Mouse (Mus musculus): Measurements from ENCODE around the gene Unc93b1.
A peak's percentile ranks its signal among the peaks of the same experiment; 100 is the strongest.
"Not testable (repeated sequence)": the region's sequence is repeated elsewhere in the genome, so short reads cannot be mapped to it uniquely, and the experiment has no call there.

Unc93b1 gene

DNA sequence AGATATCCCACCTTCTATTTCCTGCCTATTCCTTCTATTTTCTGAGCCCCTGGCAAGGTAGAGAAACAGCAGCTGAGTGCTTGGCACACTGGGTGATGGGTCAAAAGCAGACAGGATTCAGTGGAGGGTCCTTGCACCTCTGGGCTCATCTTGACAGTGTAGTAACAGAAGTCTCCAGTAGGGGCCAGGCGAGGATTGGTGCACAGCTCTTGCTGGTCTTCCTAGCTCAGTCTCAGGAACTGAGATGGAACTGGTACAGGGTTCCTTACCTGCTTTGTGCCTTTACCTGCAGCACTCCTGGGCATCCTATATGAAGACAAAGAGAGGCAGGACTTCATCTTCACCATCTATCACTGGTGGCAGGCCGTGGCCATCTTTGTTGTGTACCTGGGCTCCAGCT lies 11.7 kb downstream of the Unc93b1 start:
- peak; percentile 69 for DNase-seq (ENCODE audit: extremely low spot score, low spot score)

DNA sequence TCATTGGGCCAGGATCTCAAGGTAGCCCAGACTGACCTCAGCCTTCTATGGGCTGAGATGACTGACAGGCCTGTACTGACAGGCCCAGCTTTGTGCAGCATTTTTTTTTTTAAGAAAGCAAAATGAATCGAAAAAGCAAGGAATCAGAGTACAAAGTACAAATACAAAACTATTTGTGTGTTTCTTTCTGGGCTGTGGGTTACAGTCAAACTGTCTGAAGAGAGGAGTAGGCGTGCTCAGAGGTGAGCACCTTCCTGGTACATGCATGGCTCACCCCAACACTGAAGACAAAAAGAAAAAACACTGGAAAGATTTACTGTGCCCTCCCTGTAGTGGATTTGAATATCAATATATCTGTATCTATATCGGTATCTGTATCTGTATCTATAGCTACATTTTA lies 12.8 kb downstream of the Unc93b1 start:
- DNase-seq (ENCODE audit: extremely low spot score, low spot score) = no peak

DNA sequence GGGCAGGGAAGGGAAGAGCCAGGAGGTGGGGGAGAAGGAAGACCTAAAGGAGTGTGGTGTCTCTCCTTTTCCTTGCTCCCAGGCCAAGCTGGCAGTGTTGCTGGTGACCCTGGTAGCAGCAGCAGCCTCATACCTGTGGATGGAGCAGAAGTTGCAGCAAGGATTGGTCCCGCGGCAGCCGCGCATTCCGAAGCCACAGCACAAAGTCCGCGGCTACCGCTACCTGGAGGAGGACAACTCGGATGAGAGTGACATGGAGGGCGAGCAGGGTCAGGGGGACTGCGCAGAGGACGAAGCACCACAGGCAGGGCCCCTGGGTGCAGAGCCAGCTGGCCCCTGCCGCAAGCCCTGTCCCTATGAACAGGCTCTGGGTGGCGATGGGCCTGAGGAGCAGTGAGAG lies 13.6 kb downstream of the Unc93b1 start:
- no peak for DNase-seq (ENCODE audit: extremely low spot score, low spot score)

DNA sequence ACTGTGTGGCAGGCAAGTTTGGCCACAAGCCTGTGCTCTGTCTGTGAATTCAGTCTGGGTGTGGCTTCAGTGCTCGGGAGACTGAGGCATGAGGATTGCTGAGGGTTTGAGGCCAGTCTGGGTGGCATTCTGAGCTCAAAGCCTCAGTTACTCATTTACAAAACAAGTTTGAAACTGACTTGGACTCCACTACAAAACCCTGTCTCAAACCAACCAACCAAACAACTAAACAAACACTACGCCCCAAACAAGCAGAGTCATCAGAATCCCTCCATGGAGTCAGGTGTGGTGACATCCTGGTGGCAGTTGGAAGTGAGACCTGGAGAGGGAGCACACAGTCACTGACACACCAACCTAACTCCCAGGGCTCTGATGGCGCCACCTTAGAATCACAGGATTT lies 15.3 kb downstream of the Unc93b1 start:
- no peak for DNase-seq (ENCODE audit: extremely low spot score, low spot score)

DNA sequence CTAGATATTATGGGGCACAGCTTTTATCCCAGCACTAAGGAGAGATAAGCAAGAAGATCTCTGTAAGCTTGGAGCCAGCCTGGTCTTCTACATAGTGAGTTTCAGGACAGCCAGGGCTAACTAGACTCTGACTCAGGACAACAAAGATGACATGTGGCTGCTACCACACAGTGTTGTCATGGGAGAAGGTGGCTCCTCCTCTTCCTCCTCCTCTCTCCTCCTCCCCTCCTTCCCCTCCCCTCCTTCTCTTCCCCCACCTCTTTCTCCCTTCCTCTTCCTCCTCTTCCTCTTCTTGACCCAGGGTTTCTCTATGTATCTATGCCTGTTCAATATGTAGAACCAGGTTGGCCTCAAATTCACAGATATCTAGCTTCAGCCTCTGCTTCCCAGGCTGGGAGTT lies 16.5 kb downstream of the Unc93b1 start:
- no peak for DNase-seq (ENCODE audit: extremely low spot score, low spot score)

DNA sequence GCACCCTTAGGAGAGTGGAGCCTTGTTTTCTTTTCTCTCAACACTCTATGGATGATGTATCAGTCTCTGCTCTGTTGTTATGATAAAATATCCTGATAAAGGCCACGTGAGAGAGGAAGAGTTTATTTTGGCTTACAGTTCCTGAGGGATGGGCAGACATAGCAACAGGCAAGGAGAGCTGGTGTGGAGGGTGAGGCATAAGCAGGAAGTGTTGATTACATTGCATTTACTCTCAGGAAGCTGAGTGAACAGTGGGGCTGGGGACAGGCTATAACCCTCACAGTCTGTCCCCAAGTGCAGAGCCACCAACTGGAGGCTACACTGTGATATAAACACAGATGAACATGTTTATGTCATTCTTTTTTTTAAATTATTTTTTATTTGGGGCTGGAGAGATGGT lies 17.1 kb downstream of the Unc93b1 start:
- DNase-seq (ENCODE audit: extremely low spot score, low spot score) = no peak

DNA sequence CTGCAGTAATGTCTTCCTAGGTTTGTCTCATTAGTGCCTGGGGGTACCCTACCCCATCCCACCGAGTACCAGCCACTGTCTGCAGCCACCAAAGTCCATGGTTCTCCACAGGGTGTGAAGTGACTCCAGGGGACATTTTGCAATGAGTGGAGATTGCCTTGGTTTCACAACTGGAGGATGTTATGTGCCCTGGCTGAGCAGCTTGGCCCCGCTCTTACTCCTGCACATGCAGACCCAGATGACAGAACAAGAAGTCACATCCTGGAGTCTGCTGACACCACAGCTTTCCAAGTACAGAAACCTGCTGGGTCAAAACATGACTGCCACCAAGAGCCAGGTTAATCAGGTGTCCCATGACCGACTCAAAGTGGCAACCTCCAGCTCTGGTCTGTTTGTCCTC lies 20.0 kb downstream of the Unc93b1 start:
- no peak for DNase-seq (ENCODE audit: extremely low spot score, low spot score)

DNA sequence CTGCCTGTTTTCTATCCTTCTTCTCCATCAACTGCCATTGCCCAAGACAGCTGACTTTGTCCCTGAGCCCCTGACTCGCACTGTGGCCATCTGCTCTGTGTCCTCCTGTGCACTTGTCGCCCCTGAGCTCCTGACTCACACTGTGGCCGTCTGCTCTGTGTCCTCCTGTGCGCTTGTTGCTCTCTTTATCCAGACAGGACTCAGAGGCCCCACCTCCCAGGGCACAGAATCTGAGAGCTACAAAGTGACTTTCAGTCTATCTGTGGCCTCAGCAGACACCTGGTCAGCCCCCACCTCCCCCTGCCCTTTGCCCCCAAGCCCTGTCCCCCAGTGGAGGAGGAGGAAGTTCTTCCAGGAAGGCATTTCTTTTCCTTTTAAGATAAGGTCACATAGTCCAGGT lies 20.8 kb downstream of the Unc93b1 start:
- DNase-seq (ENCODE audit: extremely low spot score, low spot score) = no peak

DNA sequence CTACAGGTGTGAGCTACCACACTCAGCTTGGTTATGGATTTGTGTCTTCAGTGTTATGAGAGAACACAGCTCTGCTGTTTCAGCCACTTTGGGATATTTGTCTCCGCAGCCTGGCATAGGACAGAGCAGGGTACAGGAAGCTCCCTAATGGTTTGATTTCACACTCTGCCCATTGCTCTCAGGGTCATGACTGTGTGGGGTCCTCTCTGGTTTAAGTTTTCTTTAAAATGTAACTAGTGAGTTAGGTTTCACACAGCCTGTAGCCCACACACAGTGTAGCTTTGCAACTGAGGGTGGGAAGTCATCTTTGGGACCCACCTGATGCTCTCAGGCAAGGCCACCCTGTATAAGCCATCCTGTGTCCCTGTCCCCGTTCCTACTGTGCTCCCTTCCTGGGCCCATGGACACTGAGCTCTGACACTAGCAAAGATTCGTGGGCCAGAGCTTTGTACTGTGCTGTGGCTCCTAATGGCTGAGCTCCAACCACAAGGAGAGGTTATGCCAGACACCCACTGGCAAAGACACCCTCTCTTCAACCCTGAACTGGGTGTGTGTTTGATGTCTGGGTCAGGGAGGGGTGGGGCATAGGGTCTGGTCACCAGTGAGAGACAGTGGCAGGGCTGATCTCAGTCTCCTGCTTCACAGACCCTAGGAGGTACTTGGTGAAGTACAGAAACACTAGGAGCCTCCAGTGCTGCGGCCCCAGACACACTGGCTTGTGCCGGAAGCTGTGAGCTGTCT lies 22.5 kb downstream of the Unc93b1 start:
- not testable (repeated sequence) for DNase-seq (ENCODE audit: extremely low spot score, low spot score)

DNA sequence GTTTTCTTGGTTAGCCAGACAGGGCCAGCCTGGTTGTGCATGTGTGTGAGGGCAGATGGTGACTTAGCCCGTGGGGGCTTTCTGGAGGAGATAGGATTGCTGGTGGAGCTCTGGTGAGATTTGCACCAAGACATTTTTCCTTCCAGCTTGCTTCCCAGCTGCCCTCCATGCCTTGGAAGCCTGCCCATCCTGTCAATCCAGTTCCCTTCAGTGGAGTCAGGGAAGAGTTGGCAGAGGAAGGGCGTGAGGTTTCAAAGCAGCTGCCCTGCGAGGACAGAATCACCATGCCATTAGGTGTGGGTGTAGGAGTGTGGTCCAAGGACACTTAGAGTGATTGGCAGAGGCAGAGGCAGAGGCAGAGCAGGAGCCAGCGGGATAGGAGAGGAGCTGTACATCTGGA lies 23.5 kb downstream of the Unc93b1 start, which contains the start of gene Aldh3b3:
Aldh3b3 (plus strand) TSS at position 176 of the 400 bp plus-strand sequence.
- DNase-seq (ENCODE audit: extremely low spot score, low spot score) = no peak

DNA sequence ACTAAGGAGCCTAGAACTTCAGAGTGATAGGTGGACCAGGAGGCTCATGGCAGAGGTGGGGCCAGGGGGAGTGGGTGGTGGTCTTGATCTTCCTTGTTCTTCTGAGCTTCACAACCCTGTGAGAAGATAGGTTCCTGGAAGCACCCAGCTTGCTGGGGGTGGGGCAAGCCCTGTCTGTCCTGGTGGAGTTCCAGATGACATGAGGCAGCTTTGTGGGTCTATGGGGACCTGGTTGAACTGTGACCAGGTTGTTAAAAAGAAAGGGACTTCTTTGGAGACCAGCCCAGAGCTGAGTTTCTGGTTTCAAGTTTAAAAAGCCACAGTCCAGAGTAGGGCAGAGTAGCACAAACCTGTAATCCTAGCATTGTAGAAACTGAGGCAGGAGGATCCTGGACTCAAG lies 24.0 kb downstream of the Unc93b1 start:
- no peak for DNase-seq (ENCODE audit: extremely low spot score, low spot score)

DNA sequence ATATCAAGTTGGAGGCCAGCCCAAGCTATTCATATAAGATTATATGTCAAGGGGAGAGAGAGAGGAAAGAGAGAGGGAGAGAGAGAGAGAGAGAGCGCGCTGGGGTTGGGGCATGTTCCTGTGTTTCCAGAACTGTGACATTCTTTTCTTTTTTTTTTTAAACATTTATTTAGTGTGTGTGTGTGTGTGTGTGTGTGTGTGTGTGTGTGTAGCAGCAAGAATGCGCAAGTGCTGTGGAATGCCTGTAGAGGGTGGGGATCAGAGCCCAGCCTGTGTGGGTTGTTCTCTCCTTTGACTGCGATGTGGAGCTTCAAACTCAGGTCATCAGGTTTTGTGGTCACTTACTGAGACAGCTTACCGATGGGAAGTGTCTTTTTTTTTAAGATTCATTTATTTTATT lies 25.2 kb downstream of the Unc93b1 start:
- no peak for DNase-seq (ENCODE audit: extremely low spot score, low spot score)

DNA sequence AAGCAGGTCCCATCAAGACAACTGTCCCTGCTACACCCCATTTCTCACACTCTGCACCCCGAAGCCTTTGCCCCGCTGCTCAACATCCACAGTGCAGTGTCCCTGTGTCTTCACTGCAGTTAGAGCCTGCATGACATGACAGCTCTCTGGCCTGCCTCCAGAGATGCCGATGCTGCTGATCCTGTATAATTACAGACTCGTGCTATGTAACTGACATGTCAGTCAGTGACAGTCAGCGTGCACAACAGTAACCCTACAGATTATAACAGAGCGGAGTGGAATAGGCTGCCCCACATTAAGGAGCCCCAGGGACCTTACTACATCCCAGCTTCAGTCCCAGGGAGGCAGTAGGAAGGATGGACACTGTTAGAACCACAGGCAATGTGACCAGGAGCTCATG lies 26.8 kb downstream of the Unc93b1 start:
- not testable (repeated sequence) for DNase-seq (ENCODE audit: extremely low spot score, low spot score)

DNA sequence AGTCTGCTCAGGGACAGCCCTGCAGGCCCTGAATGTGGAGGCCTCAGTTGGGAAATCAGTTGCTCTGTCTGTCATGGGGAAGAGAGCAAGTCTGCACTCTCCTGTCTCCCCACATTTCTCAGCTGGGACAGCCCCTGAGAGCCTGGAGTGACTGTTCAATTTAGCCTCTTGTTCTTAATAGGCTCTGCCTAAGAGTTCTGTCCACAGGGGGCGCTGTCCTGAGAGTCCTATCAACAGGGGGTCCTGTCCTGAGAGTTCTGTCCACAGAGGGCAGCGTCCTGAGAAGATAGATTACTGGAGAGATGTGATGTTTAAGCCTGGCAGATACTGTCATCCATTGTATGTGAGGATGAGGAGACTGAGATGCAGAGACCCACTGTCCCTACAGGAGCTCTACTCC lies 27.5 kb downstream of the Unc93b1 start:
- no peak for DNase-seq (ENCODE audit: extremely low spot score, low spot score)

DNA sequence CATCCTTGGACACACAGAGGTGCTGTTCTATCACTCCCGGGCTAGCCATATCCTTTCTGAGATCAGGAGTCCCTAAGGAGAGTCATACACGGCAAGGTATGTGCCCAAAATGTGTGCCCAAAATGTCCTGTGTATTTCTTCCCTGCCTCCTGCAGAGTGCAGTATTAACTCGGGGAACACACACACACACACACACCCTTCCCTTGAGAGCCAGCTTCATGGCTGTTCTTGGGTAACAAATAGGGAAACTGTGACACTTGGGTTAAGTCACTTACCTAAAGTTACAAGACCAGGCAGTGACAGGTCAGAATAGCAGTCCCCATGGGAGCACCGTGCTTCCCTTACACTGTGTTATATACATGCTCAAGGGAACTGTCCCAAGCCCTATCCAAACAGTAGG lies 29.0 kb downstream of the Unc93b1 start:
- DNase-seq (ENCODE audit: extremely low spot score, low spot score) = no peak

DNA sequence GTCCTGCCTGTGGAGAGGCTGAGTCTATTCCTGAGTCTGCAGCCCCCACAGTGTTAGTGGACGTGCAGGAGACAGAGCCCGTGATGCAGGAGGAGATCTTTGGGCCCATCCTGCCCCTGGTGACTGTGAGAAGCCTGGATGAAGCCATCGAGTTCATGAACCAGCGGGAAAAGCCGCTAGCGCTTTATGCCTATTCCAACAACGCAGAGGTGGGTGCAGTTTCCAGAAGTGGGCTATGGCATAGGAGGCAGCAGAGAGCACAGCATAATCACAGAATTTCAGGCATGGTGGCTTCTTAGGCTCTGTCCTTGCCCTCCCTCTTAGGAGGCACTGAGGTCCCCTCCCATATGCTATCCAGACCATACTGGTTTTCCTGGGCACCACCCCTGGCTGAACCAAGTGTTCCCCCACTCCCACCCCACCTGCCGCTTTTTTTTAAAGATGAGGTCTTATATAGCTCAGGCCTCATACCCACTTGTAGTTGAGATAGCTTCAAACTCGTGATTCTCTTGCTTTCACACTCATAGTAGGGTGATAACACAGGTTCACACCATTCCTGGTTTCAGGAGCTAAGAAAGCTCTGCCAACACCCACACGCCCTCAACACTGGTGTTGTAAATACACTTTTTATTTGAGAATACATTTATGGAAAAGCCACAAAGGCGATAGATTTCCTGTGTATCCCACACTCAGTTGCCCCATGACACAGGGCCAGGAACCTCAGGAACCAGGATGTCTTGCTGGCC lies 31.5 kb downstream of the Unc93b1 start:
- no peak for DNase-seq (ENCODE audit: extremely low spot score, low spot score)

DNA sequence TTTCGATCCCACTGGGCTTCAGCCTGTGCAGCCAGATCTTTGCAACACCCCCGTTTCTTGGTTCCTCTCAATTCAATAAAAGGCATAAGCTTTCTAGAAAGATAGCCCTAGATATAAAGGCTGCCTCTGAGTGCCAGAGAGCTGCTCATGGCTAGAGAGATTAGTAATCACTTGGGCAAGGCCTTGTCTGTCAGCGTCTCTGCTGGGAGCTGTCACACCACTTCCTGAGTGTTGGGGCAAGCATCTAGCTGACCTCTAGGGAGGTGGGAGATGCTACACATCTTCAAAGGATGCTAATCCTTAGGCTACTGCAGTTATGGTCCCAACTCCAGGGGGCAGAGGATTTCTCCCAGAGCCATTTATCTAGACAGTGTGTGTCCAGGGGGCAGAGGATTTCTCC lies 32.3 kb downstream of the Unc93b1 start:
- DNase-seq (ENCODE audit: extremely low spot score, low spot score) = no peak

DNA sequence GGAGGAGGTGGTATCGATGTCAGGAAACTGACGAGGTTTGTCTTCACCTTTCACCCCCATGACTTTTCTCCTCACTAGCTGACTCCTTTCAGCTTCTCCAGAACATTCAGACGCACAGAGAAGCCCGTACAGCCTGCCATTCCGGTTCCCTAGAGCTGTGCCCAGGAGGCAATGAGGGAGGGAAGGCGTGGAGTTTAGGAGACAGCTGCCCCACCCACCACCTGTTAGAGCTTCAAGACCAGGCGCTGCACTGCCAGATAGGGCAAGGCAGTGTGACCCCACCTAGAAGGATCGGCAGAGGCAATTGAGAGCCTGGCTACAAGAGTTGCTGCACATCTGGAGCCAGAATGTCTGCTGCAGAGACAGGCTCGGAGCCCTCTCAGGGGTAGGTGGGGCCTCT lies 37.2 kb downstream of the Unc93b1 start, which contains the start of gene Aldh3b2:
Aldh3b2 (plus strand) TSS at position 100 of the 400 bp plus-strand sequence.
- DNase-seq (ENCODE audit: extremely low spot score, low spot score) = no peak

DNA sequence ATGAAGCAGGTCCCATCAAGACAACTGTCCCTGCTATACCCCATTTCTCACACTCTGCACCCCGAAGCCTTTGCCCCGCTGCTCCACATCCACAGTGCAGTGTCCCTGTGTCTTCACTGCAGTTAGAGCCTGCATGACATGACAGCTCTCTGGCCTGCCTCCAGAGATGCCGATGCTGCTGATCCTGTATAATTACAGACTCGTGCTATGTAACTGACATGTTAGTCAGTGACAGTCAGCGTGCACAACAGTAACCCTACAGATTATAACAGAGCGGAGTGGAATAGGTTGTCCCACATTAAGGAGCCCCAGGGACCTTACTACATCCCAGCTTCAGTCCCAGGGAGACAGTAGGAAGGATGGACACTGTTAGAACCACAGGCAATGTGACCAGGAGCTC lies 39.6 kb downstream of the Unc93b1 start:
- DNase-seq (ENCODE audit: extremely low spot score, low spot score) = not testable (repeated sequence)

DNA sequence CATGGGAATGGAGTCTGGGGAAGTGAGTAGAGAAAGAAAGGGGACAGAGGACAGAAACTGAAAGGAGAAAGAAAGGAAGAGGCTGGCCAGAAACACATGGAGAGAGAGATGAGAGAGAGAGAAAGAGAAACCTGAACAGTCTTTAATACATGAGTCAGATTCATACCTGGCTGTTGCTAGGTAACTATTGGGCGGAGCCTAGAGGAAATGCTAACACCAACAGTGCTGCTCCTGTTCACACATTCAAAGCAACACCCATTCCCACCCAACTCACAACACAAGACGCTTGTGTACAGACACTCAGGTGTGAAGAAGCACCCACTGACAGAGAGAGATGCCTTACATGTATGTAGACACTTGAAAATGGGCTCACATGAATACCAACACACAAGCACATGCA lies 40.9 kb downstream of the Unc93b1 start:
- no peak for DNase-seq (ENCODE audit: extremely low spot score, low spot score)

DNA sequence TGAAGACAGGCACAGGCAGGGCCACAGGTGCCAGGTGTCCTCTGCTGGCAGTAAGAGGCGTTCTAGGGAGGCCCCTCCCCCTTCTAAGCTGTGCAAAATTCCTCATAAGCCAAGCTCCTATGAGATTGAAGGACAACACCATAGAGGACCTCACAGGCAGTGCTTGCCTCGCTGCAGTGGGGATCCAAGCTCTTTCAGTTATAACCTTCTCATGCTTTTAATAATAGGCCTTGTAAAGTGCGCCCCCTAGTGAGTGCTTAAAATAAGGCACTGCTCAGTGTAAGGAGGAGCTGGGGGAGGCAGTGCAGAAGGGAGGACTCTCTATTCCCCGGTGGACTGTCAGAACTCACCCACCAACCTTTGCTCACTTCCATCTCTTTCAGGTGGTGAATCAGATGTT lies 45.3 kb downstream of the Unc93b1 start:
- DNase-seq (ENCODE audit: extremely low spot score, low spot score) = peak; percentile 73

DNA sequence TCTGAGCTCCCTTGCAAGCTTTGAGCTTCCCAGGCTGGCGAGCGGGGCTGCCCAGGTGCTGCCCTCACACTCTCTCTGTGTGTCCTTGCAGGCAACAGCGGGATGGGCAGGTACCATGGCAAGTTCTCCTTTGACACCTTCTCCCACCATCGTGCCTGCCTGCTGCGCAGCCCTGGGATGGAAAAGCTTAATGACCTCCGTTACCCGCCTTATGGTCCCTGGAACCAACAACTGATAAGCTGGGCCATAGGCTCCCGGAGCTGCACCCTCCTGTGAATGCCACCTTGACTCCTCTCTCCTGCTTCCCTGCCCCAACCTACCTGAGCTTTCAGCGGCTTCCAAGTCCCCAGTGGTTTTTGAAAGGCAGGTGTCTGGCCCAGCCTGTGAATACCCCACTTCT lies 45.9 kb downstream of the Unc93b1 start:
- no peak for DNase-seq (ENCODE audit: extremely low spot score, low spot score)

All from neural tube, embryonic 10.5 days (tissue).